Mouse (Mus musculus) hindbrain, embryonic 10.5 days (tissue): ENCODE measurements around the gene Map10. TPM values are rescaled to one million over a fixed set of nuclear protein-coding genes. Genes with fewer than 3 reads are reported as not detected.

Experiments used
- DNase-seq: peaks from one replicate; pipeline ENCODE4 v3.0.0-alpha.2; 2017; ENCODE audit warnings: low spot score
- H3K27ac ChIP-seq: fragments of 300-500 bp; sonication (generic); 2 replicates; pipeline ENCODE4 v1.5.1; 2016; ENCODE audit warnings: mild to moderate bottlenecking, moderate library complexity
- H3K27me3 ChIP-seq: fragments of 300-500 bp; sonication (generic); 2 replicates; pipeline ENCODE4 v1.6.1; 2016; ENCODE audit warnings: mild to moderate bottlenecking; ENCODE audit not compliant: poor library complexity, insufficient read depth, severe bottlenecking
- H3K36me3 ChIP-seq: fragments of 300-500 bp; sonication (generic); 2 replicates; pipeline ENCODE4 v1.6.1; 2016; ENCODE audit warnings: mild to moderate bottlenecking, moderate library complexity
- H3K4me1 ChIP-seq: fragments of 300-500 bp; sonication (generic); replicated peaks from 2 replicates; pipeline ENCODE4 v1.6.1; 2016; ENCODE audit warnings: mild to moderate bottlenecking
- H3K4me3 ChIP-seq: fragments of 300-500 bp; sonication (generic); 2 replicates; pipeline ENCODE4 v1.5.1; 2016; ENCODE audit warnings: mild to moderate bottlenecking, moderate library complexity
- H3K9me3 ChIP-seq: fragments of 300-500 bp; sonication (generic); 2 replicates; pipeline ENCODE4 v1.6.1; 2016; ENCODE audit warnings: mild to moderate bottlenecking, moderate library complexity
- WGBS: fragments of 180-500 bp; shearing (Covaris S2); methylation state at CpG from one replicate; pipeline ENCODE4 v1.1.7; 2016; 5-methylcytosine and 5-hydroxymethylcytosine counted together
- polyA plus RNA-seq: library from polyadenylated mRNA; unstranded; fragments of >200 nt; fragmentation: Nextera tagmentation; extraction: Ambion mirVana; gene quantifications from 2 replicates; pipeline ENCODE4 v1.2.1, GENCODE M21; 2016

The Map10 gene
- polyA plus RNA-seq: 6.0 and 8.0 TPM in 2 replicates

GRCm38 (mm10) chr8:125669700-125670195 lies at the start of gene Map10:
TSS of gene Map10 (plus strand) at chr8:125669818.
- peaks cover 22% of the 10 kb centered on the region for H3K36me3 ChIP-seq
- peak within 1 kb of the TSS; percentile 93 for H3K27ac ChIP-seq
- DNase-seq: peak; percentile 87
- peak within 1 kb of the TSS; percentile 66 for H3K4me3 ChIP-seq
- peaks cover 31% of the 10 kb centered on the region for H3K4me1 ChIP-seq
- 2% methylated on average over 62 of the region's 62 CpGs for WGBS
- H3K9me3 ChIP-seq: peaks cover 31% of the 10 kb centered on the region
- H3K27me3 ChIP-seq: peaks cover 14% of the 10 kb centered on the region

DNA sequence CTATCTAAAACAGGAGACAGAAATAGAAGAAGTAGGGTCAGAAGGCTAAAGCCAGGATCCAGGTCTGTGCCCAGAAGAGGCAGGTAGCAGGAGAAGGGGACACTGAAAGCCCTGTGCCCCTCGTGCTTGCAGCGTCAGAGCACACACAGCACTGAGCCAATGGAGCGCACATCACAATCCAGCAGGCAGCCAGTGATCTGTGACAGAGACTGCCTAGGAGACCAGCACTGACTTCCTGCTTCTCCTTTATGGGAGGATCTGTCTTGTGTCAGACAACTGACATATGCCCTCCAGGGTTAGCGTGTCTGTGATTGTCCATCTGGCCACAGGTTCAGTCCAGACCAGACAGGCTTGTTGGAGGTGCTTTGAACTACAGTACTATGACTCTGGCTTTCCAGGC lies 49.3 kb upstream of the Map10 start:
- Histone ChIP-seq H3K4me1 (peaks cover 35% of the 10 kb centered on the region), H3K36me3 (no peaks in the 10 kb centered on the region), H3K4me3 (no peak overlapping the region), H3K9me3 (peaks cover 3% of the 10 kb centered on the region; the same call in 1 of the 2 replicates), H3K27ac (peak overlapping the region; percentile 29; the same call in 1 of the 2 replicates), H3K27me3 (no peaks in the 10 kb centered on the region)
- DNase-seq: no peak
- WGBS: 78% methylated on average over 4 of the region's 4 CpGs

DNA sequence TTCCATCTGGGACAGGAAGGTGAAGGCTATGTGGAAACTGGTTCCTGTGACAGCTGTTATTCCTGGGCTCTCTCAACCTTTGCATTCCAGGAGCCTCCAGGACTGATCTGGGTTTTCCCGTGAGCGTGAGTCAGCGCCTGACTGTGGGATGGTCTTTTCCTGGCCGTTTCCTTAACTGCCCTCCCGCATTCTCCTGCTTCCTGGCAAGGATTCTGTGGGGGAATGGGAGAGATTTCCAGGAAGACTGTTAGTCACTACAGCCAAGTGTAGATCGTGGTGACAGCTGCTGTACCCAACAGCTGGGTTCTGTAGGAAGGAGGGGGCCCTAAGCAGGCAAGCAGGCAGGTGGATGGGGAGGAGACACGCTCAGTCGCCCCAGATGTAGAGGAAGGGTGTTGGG lies 45.3 kb upstream of the Map10 start:
- 88% methylated on average over 8 of the region's 8 CpGs for WGBS
- DNase-seq: no peak
- no peak overlapping the region for H3K27ac ChIP-seq

GRCm38 (mm10) chr8:125626381-125626780 lies 43.2 kb upstream of the Map10 start:
- Histone ChIP-seq H3K27me3 (no peaks in the 10 kb centered on the region), H3K4me3 (no peak overlapping the region), H3K9me3 (peaks cover 6% of the 10 kb centered on the region; the same call in 1 of the 2 replicates), H3K27ac (no peak overlapping the region), H3K4me1 (0 out of 2 replicates have a peak, but pooled peaks cover 10% of the 10 kb centered on the region), H3K36me3 (no peaks in the 10 kb centered on the region)
- 77% methylated on average over 8 of the region's 8 CpGs for WGBS
- peak; percentile 19 for DNase-seq

More for the DNA sequence above, 45.3 kb upstream of the Map10 start:
- H3K4me3 ChIP-seq: no peak overlapping the region
- peaks cover 27% of the 10 kb centered on the region for H3K4me1 ChIP-seq
- H3K36me3 ChIP-seq: no peaks in the 10 kb centered on the region
- peaks cover 6% of the 10 kb centered on the region; the same call in 1 of the 2 replicates for H3K9me3 ChIP-seq
- no peaks in the 10 kb centered on the region for H3K27me3 ChIP-seq

DNA sequence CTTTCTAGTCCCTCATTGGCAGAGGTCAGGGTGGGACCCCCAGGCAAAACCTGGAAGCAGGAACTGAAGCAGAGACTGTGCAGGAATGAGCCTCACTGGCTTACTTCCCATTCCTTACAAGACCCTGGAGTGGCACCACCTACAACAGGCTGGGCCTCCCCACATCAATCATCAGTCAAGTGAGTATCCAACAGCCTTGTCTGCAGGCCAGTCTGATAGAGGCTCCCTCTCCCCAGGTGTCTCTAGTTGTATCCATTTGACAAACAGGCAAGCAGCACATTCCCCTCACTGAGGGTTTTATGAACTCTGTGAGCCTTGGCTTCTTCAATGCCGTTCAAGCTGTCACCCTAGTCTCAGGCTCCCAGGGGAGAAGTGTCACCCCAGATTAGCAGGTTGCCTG lies 40.8 kb upstream of the Map10 start:
- no peak for DNase-seq
- Histone ChIP-seq H3K4me1 (no peaks in the 10 kb centered on the region), H3K27me3 (no peaks in the 10 kb centered on the region), H3K36me3 (no peaks in the 10 kb centered on the region), H3K27ac (no peak overlapping the region), H3K9me3 (peaks cover 6% of the 10 kb centered on the region; the same call in 1 of the 2 replicates), H3K4me3 (no peak overlapping the region)
- WGBS: 91% methylated on average over 1 of the region's 1 CpGs

DNA sequence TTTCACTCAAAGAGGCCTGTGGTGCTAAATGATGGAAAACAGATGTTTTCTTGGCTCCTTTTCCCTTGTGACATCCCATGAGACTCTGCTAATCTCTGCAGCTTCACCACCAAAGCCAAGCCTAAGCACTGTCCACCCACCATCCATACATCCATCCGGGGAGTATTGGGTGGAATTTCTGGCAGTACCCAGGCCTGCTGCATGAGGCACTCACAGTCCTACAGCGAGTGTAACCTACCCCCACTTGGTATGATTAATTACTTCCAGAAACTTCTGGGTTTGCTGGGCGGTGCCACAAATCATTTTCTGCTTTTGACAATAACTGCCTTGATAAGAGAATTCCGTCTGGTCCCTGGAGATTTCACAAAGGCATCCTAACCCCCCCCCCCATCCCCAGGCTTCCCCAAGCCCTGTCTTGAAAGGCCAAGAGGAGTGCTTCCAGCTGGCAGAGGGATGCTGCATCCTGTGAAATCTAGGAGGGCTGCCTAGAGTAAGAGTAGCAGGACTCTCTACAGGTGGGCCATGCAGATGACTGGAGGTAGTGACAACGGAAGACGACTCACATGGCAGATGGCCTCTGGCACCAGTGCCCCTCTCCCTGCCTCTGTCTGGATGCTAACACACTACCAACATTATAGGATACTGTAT lies 31.1 kb upstream of the Map10 start:
- 77% methylated on average over 6 of the region's 6 CpGs for WGBS

DNA sequence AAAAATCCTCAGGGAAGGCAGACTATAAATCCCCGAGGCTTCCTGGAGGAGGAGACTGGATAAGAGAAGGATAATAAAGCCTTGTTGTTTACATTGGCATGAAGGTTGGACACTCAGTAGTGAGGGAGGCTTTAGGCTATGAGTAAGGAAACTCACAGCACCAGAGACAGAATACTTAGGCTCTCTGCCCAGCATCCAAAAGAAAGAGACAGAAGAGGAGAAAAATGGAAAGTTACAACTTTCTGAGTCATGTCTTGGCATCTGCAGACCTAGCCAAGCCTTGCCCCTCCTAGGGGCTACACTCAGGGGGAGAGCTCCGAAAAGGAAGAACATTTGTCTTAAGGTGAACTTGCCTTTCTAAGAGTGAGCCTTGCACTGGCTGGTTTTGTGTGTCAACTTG lies 30.0 kb upstream of the Map10 start:
- H3K36me3 ChIP-seq: no peaks in the 10 kb centered on the region
- no peak for DNase-seq
- 84% methylated on average over 2 of the region's 2 CpGs for WGBS

More for the DNA sequence above, 31.1 kb upstream of the Map10 start:
- Histone ChIP-seq H3K9me3 (peaks cover 6% of the 10 kb centered on the region; the same call in 1 of the 2 replicates), H3K4me3 (no peak overlapping the region), H3K27me3 (no peaks in the 10 kb centered on the region), H3K36me3 (no peaks in the 10 kb centered on the region), H3K27ac (no peak overlapping the region), H3K4me1 (peaks cover 4% of the 10 kb centered on the region; the same call in 1 of the 2 replicates)
- no peak for DNase-seq

DNA sequence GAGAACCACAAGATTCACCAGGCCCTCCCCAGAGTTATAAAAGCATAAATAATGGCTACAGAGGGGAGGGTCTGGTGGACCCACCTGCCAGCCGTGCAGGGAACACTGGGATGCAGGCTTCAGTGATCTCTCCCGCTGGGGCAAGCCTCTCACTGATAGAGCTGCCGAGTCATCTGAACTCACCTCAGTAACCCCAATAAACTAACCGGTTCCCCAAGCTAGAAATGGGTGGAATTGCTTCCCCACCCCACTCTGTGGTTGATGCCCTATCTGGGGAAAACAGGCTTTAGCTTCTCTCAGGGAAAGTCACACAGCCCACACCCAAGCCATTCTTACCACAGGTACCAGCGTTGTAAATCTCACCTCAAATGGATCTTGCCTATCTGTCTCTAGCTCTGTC lies 28.9 kb upstream of the Map10 start:
- WGBS: 81% methylated on average over 5 of the region's 5 CpGs
- Histone ChIP-seq H3K36me3 (no peaks in the 10 kb centered on the region), H3K27ac (no peak overlapping the region), H3K9me3 (peaks cover 6% of the 10 kb centered on the region; the same call in 1 of the 2 replicates), H3K27me3 (no peaks in the 10 kb centered on the region), H3K4me3 (no peak overlapping the region), H3K4me1 (peaks cover 6% of the 10 kb centered on the region; the same call in 1 of the 2 replicates)
- no peak for DNase-seq

More for the DNA sequence above, 30.0 kb upstream of the Map10 start:
- peaks cover 6% of the 10 kb centered on the region; the same call in 1 of the 2 replicates for H3K9me3 ChIP-seq
- no peak overlapping the region for H3K4me3 ChIP-seq
- no peaks in the 10 kb centered on the region for H3K27me3 ChIP-seq
- no peak overlapping the region for H3K27ac ChIP-seq
- H3K4me1 ChIP-seq: peaks cover 6% of the 10 kb centered on the region; the same call in 1 of the 2 replicates

- peaks cover 6% of the 10 kb centered on the region; the same call in 1 of the 2 replicates for H3K4me1 ChIP-seq
- H3K4me3 ChIP-seq: no peak overlapping the region
- no peaks in the 10 kb centered on the region for H3K9me3 ChIP-seq
- no peak for DNase-seq
- no peaks in the 10 kb centered on the region for H3K27me3 ChIP-seq
- WGBS: 77% methylated on average over 6 of the region's 6 CpGs
- H3K36me3 ChIP-seq: no peaks in the 10 kb centered on the region
- no peak overlapping the region for H3K27ac ChIP-seq
Measured at GRCm38 (mm10) chr8:125641808-125642207, 27.8 kb upstream of the Map10 start.

- Histone ChIP-seq H3K4me3 (no peak overlapping the region), H3K27ac (no peak overlapping the region), H3K4me1 (0 out of 2 replicates have a peak, but pooled peaks cover 6% of the 10 kb centered on the region), H3K27me3 (no peaks in the 10 kb centered on the region), H3K36me3 (no peaks in the 10 kb centered on the region), H3K9me3 (no peaks in the 10 kb centered on the region)
- no peak for DNase-seq
- 83% methylated on average over 10 of the region's 10 CpGs for WGBS
Measured at GRCm38 (mm10) chr8:125645757-125646478, 23.7 kb upstream of the Map10 start.

DNA sequence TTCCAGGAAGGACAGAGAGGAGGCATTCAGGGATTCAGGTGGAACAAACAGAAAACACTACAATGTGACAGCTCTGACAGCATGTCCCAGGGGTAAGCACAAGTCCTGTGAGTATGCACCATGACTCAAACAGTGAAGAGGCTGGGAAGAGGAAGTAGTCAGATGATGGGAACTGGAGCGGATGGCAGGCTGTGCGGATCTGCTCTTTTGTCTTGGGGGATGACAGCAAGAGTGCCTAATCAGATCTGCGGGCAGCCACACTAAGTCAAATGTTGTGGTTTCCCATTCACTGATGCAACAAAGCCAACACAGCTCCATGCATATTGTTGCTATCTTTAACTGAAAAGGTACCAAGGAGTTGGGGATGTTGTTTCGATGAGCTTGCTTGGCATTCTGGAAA lies 20.2 kb upstream of the Map10 start:
- 87% methylated on average over 4 of the region's 4 CpGs for WGBS
- H3K27me3 ChIP-seq: no peaks in the 10 kb centered on the region
- H3K9me3 ChIP-seq: no peaks in the 10 kb centered on the region
- H3K4me1 ChIP-seq: no peaks in the 10 kb centered on the region
- H3K36me3 ChIP-seq: no peaks in the 10 kb centered on the region
- DNase-seq: no peak
- no peak overlapping the region for H3K27ac ChIP-seq
- no peak overlapping the region for H3K4me3 ChIP-seq

DNA sequence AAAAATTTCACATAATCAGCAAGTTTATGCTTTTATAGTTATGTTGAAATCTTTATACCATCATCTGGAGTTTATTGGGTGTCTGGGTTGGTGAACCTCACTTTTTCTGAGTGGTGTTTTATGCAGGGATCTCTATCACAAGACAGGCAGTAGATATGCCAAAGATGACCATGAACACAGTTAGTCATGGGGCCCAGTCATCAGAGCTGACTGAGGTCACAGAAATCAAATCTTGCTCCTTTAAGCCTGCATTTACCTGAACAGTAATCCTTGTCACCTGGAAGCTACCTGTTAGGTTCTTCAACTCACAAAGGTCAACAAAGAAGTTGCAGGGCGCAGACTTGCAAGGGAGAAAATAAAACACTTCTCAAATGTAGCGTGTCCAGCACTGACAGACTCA lies 14.8 kb upstream of the Map10 start:
- Histone ChIP-seq H3K27ac (no peak overlapping the region), H3K4me1 (peaks cover 11% of the 10 kb centered on the region; the same call in 1 of the 2 replicates), H3K9me3 (no peaks in the 10 kb centered on the region), H3K36me3 (no peaks in the 10 kb centered on the region), H3K4me3 (no peak overlapping the region), H3K27me3 (no peaks in the 10 kb centered on the region)
- 96% methylated on average over 2 of the region's 2 CpGs for WGBS
- no peak for DNase-seq

DNA sequence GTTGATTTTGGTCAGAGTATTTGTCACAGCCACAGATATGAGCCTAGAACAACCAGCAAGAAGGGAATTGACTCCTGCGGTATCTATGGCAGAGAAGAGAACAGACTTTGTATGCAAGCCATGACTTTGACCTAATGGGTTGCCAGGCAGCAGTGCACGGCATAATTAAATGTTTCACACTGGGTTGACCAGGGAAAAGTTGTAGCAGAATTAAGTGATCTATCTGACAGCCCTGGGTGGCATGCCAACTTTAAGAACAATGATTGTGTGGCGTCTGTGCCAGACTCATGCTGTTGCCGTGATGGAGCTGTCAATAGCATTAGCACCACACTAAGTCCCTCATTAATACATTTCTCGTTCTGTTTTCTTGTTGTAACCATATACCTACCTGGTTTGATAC lies 11.1 kb upstream of the Map10 start:
- 0 out of 2 replicates have a peak, but pooled peaks cover 3% of the 10 kb centered on the region for H3K27me3 ChIP-seq
- no peaks in the 10 kb centered on the region for H3K9me3 ChIP-seq
- H3K27ac ChIP-seq: no peak overlapping the region
- H3K36me3 ChIP-seq: no peaks in the 10 kb centered on the region
- 61% methylated on average over 5 of the region's 5 CpGs for WGBS
- peaks cover 25% of the 10 kb centered on the region for H3K4me1 ChIP-seq
- DNase-seq: peak; percentile 31
- no peak overlapping the region for H3K4me3 ChIP-seq
